Mouse (Mus musculus) kidney, embryonic 14.5 days (tissue): ENCODE results near the gene Acsf3. TPM values are rescaled to one million over a fixed set of nuclear protein-coding genes. Genes with fewer than 3 reads are reported as not detected.

ENCODE experiments used
- ATAC-seq: fragments of 200-750 bp; cut with Nextera tagmentation; 2 replicates; pipeline ENCODE4 v1.8.0; 2017; ENCODE audit warnings: moderate number of reproducible peaks, mild to moderate bottlenecking, moderate TSS enrichment, moderate library complexity; ENCODE audit not compliant: low FRiP score, low TSS enrichment
- H3K27ac ChIP-seq: fragments of 300-500 bp; sonication (generic); 2 replicates; pipeline ENCODE4 v1.5.1; 2014; ENCODE audit warnings: low read depth, mild to moderate bottlenecking, low read length, moderate library complexity, mixed read lengths
- H3K27me3 ChIP-seq: fragments of 300-500 bp; sonication (generic); 2 replicates; pipeline ENCODE4 v1.6.1; 2014; ENCODE audit warnings: mild to moderate bottlenecking, low read length; ENCODE audit not compliant: control insufficient read depth, insufficient read depth
- H3K36me3 ChIP-seq: fragments of 300-500 bp; sonication (generic); 2 replicates; pipeline ENCODE4 v1.6.1; 2014; ENCODE audit warnings: low read length, mixed read lengths; ENCODE audit not compliant: control insufficient read depth, insufficient read depth
- H3K4me1 ChIP-seq: fragments of 300-500 bp; sonication (generic); 2 replicates; pipeline ENCODE4 v1.6.1; 2014; ENCODE audit warnings: low read length, mixed read lengths; ENCODE audit not compliant: control insufficient read depth, insufficient read depth
- H3K4me2 ChIP-seq: fragments of 300-500 bp; sonication (generic); replicated peaks from 2 replicates; pipeline ENCODE4 v1.6.1; 2014; ENCODE audit warnings: low read depth, mild to moderate bottlenecking, low read length
- H3K4me3 ChIP-seq: fragments of 300-500 bp; sonication (generic); 2 replicates; pipeline ENCODE4 v1.5.1; 2014; ENCODE audit warnings: mild to moderate bottlenecking, low read length
- H3K9ac ChIP-seq: fragments of 300-500 bp; sonication (generic); 2 replicates; pipeline ENCODE4 v1.6.1; 2014; ENCODE audit warnings: low read depth, mild to moderate bottlenecking, low read length, moderate library complexity
- H3K9me3 ChIP-seq: fragments of 300-500 bp; sonication (generic); 2 replicates; pipeline ENCODE4 v1.6.1; 2016; ENCODE audit warnings: low read length; ENCODE audit not compliant: control insufficient read depth
- WGBS: fragments of 180-500 bp; shearing (Covaris S2); extraction: QIAGEN DNeasy Blood & Tissue Kit; methylation state at CpG from one replicate; pipeline ENCODE4 v1.1.7; 2014; 5-methylcytosine and 5-hydroxymethylcytosine counted together
- polyA plus RNA-seq: library from polyadenylated mRNA; unstranded; fragments of >200 nt; fragmentation: Nextera tagmentation; extraction: Ambion mirVana; gene quantifications from 2 replicates; pipeline ENCODE4 v1.2.1, GENCODE M21; 2014

Acsf3 gene
- polyA plus RNA-seq, 1 experiment from 2014 or later, result 20.2 TPM

- Histone ChIP-seq H3K4me1 (no peaks in the 10 kb centered on the region), H3K9me3 (peaks cover 15% of the 10 kb centered on the region), H3K4me3 (peak overlapping the region; percentile 23), H3K27ac (no peak overlapping the region), H3K4me2 (peak overlapping the region; percentile 39), H3K9ac (no peak overlapping the region; the same call in 1 of the 2 replicates), H3K27me3 (no peaks in the 10 kb centered on the region), H3K36me3 (no peaks in the 10 kb centered on the region)
- 55% methylated on average over 26 of the region's 26 CpGs for WGBS
- ATAC-seq, result 0 out of 2 replicates have a peak, but pooled peaks have one; percentile 17
These were observed 89.4 kb downstream of the Acsf3 start for GRCm38 (mm10) chr8:122864719-122865129.

GRCm38 (mm10) chr8:122865441-122865840 lies 90.2 kb downstream of the Acsf3 start:
- peak overlapping the region; percentile 39 for H3K4me2 ChIP-seq
- ATAC-seq, result no peak
- no peak overlapping the region for H3K27ac ChIP-seq
- no peaks in the 10 kb centered on the region for H3K4me1 ChIP-seq
- WGBS, result 58% methylated on average over 10 of the region's 10 CpGs
- no peak overlapping the region for H3K9ac ChIP-seq
- peaks cover 15% of the 10 kb centered on the region for H3K9me3 ChIP-seq
- peak overlapping the region; percentile 23; the same call in 1 of the 2 replicates for H3K4me3 ChIP-seq
- H3K27me3 ChIP-seq, result no peaks in the 10 kb centered on the region; the same call in 1 of the 2 replicates
- H3K36me3 ChIP-seq, result no peaks in the 10 kb centered on the region

- no peak overlapping the region for H3K27ac ChIP-seq
- 82% methylated on average over 8 of the region's 8 CpGs for WGBS
These were observed 90.9 kb downstream of the Acsf3 start for GRCm38 (mm10) chr8:122866231-122866630.

More at GRCm38 (mm10) chr8:122866231-122866630, 90.9 kb downstream of the Acsf3 start:
- no peak overlapping the region for H3K4me2 ChIP-seq
- no peak overlapping the region for H3K4me3 ChIP-seq
- no peak for ATAC-seq
- peaks cover 15% of the 10 kb centered on the region for H3K9me3 ChIP-seq
- H3K36me3 ChIP-seq, result no peaks in the 10 kb centered on the region
- H3K27me3 ChIP-seq, result no peaks in the 10 kb centered on the region; the same call in 1 of the 2 replicates
- H3K4me1 ChIP-seq, result no peaks in the 10 kb centered on the region
- no peak overlapping the region for H3K9ac ChIP-seq

Other genes with a start within 250 kb of the Acsf3 start
- gene Piezo1, start 224.2 kb upstream of the Acsf3 start, polyA plus RNA-seq, result 16.5 and 17.9 TPM in 2 replicates
- gene Cdt1, start 207.5 kb upstream of the Acsf3 start, polyA plus RNA-seq, result 42.7 and 48.5 TPM in 2 replicates
- 370 and 400 TPM in 2 replicates for gene Aprt, start 198.6 kb upstream of the Acsf3 start, polyA plus RNA-seq
- gene Galns, start 164.0 kb upstream of the Acsf3 start, polyA plus RNA-seq, result 10.6 and 14.7 TPM in 2 replicates
- gene Trappc2l, start 163.8 kb upstream of the Acsf3 start, polyA plus RNA-seq, result 59.8 and 74.9 TPM in 2 replicates
- not detected in 2 replicates for gene Pabpn1l, start 152.7 kb upstream of the Acsf3 start, polyA plus RNA-seq
- 3.6 and 3.7 TPM in 2 replicates for gene Cbfa2t3, start 76.4 kb upstream of the Acsf3 start, polyA plus RNA-seq
- gene Cdh15, start 72.5 kb downstream of the Acsf3 start, polyA plus RNA-seq, result 1.1 and 1.2 TPM in 2 replicates